Mouse (Mus musculus) cortical plate, adult 2 months (tissue): ENCODE measurements at regions not wholly inside any gene's neighbourhood (a gene's known extent, or its start where the extent isn't known, plus 50 kb on each side); places are given as distances from the start of the nearest gene placed in this dataset.
"Not testable (repeated sequence)": the region's sequence is repeated elsewhere in the genome, so short reads cannot be mapped to it uniquely, and the experiment has no call there.

Experiments used
- H3K27ac ChIP-seq: fragments of 200-500 bp; 2 replicates; pipeline ENCODE4 v1.5.1; 2012; ENCODE audit warnings: low read length, control low read depth, inconsistent platforms; ENCODE audit not compliant: insufficient read depth
- H3K4me1 ChIP-seq: fragments of 200-500 bp; 2 replicates; pipeline ENCODE4 v1.6.1; 2011; ENCODE audit warnings: low read length; ENCODE audit not compliant: control insufficient read depth, insufficient read depth
- H3K4me3 ChIP-seq: fragments of 200-500 bp; 2 replicates; pipeline ENCODE4 v1.5.1; 2011; ENCODE audit warnings: mild to moderate bottlenecking, low read length, control low read depth; ENCODE audit not compliant: insufficient read depth
- CTCF ChIP-seq: fragments of 200-500 bp; IDR thresholded peaks from 2 replicates; pipeline ENCODE4 v1.5.1; 2011; ENCODE audit warnings: mild to moderate bottlenecking, control low read depth, low read length; ENCODE audit not compliant: insufficient read depth; ENCODE audit errors: extremely low read depth
- POLR2A ChIP-seq: fragments of 200-500 bp; IDR thresholded peaks from 2 replicates; pipeline ENCODE4 v1.6.1; 2011; ENCODE audit warnings: mild to moderate bottlenecking, low read length, control low read depth; ENCODE audit not compliant: insufficient read depth; ENCODE audit errors: extremely low read depth

- Histone ChIP-seq H3K4me3 (no peak overlapping the region), H3K4me1 (no peaks in the 10 kb centered on the region), H3K27ac (no peak overlapping the region)
- TF ChIP-seq POLR2A, result no peak
- TF ChIP-seq CTCF, result no peak
Measured at GRCm38 (mm10) chr3:34709553-34709952, 59.3 kb downstream of the Sox2 start.

GRCm38 (mm10) chr3:34712137-34712536 is 61.9 kb downstream of the Sox2 start:
- H3K4me1 ChIP-seq, H3K27ac ChIP-seq, H3K4me3 ChIP-seq: not testable (repeated sequence)

- TF ChIP-seq CTCF (no peak), POLR2A (no peak)
- no peaks in the 10 kb centered on the region for H3K4me1 ChIP-seq
- H3K27ac ChIP-seq, result no peak overlapping the region
- H3K4me3 ChIP-seq, result no peak overlapping the region
Measured at GRCm38 (mm10) chr3:34722506-34722905, 72.3 kb downstream of the Sox2 start.

GRCm38 (mm10) chr3:34726955-34727354 is 76.8 kb downstream of the Sox2 start:
- H3K4me1 ChIP-seq, result no peaks in the 10 kb centered on the region
- TF ChIP-seq POLR2A (no peak), CTCF (no peak)
- H3K4me3 ChIP-seq, result no peak overlapping the region
- no peak overlapping the region for H3K27ac ChIP-seq

GRCm38 (mm10) chr3:34728282-34728681 is 78.1 kb downstream of the Sox2 start:
- no peak for TF ChIP-seq POLR2A
- TF ChIP-seq CTCF, result no peak
- Histone ChIP-seq H3K4me3 (no peak overlapping the region), H3K27ac (no peak overlapping the region), H3K4me1 (no peaks in the 10 kb centered on the region)

GRCm38 (mm10) chr3:34734966-34735365 is 84.8 kb downstream of the Sox2 start:
- H3K27ac ChIP-seq, result no peak overlapping the region
- no peaks in the 10 kb centered on the region for H3K4me1 ChIP-seq
- TF ChIP-seq POLR2A (no peak), CTCF (no peak)
- no peak overlapping the region for H3K4me3 ChIP-seq

- Histone ChIP-seq H3K4me1 (no peaks in the 10 kb centered on the region), H3K4me3 (no peak overlapping the region), H3K27ac (no peak overlapping the region)
- TF ChIP-seq CTCF, result no peak
- no peak for TF ChIP-seq POLR2A
Measured at GRCm38 (mm10) chr3:34738001-34738400, 87.8 kb downstream of the Sox2 start.

- Histone ChIP-seq H3K27ac (no peak overlapping the region), H3K4me3 (no peak overlapping the region), H3K4me1 (no peaks in the 10 kb centered on the region)
- TF ChIP-seq POLR2A (no peak), CTCF (no peak)
Measured at GRCm38 (mm10) chr3:34738938-34739337, 88.7 kb downstream of the Sox2 start.

GRCm38 (mm10) chr3:34739693-34740092 is 89.5 kb downstream of the Sox2 start:
- Histone ChIP-seq H3K27ac (no peak overlapping the region), H3K4me1 (no peaks in the 10 kb centered on the region), H3K4me3 (no peak overlapping the region)
- no peak for TF ChIP-seq CTCF

- no peak overlapping the region for H3K4me3 ChIP-seq
- H3K4me1 ChIP-seq, result no peaks in the 10 kb centered on the region
- H3K27ac ChIP-seq, result no peak overlapping the region
- TF ChIP-seq POLR2A (no peak), CTCF (no peak)
Measured at GRCm38 (mm10) chr3:34740110-34740509, 89.9 kb downstream of the Sox2 start.

GRCm38 (mm10) chr3:34745181-34745736 is 95.1 kb downstream of the Sox2 start:
- Histone ChIP-seq H3K4me3 (no peak overlapping the region), H3K27ac (no peak overlapping the region), H3K4me1 (0 out of 2 replicates have a peak, but pooled peaks cover 1% of the 10 kb centered on the region)
- TF ChIP-seq CTCF, result no peak
- TF ChIP-seq POLR2A, result no peak
